Mouse (Mus musculus) liver, postnatal 0 days (tissue): ENCODE measurements around the gene Clcn6.

Source experiments
- CTCF ChIP-seq: sonication (generic); IDR thresholded peaks from 2 replicates; pipeline ENCODE4 v1.5.1; 2016; ENCODE audit warnings: antibody characterized with exemption, low read depth
- EP300 ChIP-seq: IDR thresholded peaks from 2 replicates; pipeline ENCODE4 v1.6.1; 2016; ENCODE audit warnings: antibody characterized with exemption, low read depth, mild to moderate bottlenecking

DNA sequence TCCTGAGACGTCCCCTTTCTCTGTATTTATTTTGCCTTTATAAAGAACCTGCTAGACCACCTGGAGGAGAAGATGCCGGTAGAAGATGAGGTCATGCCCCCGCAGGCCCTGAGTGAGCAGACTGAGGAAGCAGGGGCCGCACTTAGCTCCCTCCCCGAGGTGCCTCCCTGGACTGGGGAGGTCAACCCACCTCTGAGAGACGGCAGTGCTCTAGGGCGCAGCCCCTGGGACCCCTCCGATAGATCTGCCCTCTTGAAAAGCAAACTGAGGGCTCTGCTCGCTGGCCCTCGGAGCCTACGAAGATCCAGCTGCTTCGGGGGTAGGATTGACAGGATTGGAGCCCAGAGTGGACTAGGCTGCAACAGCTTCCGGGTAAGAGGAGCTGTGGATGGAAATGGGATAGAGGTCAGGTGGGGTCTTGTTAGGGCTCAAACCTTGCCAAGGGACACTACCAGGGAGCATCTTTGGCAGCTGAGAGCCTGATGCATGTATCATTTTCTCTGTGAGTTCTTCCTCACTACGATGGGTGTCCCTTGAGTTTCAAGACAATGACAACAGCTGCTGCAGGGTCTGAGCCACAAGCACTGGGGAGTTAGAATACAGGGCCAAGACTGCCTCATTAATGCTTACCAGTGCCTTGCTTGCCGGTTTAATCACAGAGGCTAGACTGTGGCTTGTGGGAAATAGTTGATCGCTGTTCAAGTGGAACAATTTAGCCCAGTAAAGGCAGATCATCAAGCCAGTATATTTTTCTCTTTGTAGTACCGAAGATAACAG lies 37.4 kb downstream of the Clcn6 start:
- no peak for TF ChIP-seq CTCF
- no peak for TF ChIP-seq EP300
